Mouse (Mus musculus) forebrain, embryonic 11.5 days (tissue): ENCODE measurements at regions not wholly inside any gene's neighbourhood (a gene's known extent, or its start where the extent isn't known, plus 50 kb on each side); places are given as distances from the start of the nearest gene placed in this dataset.

Experiments
- ATAC-seq: fragments of 200-750 bp; cut with Nextera tagmentation; replicated peaks from 2 replicates; pipeline ENCODE4 v1.8.0; 2017; ENCODE audit warnings: moderate TSS enrichment; ENCODE audit not compliant: low FRiP score
- DNase-seq: peaks from one replicate; pipeline ENCODE4 v3.0.0-alpha.2; 2017; ENCODE audit warnings: low spot score
- H3K27ac ChIP-seq: fragments of 300-500 bp; sonication (generic); 2 replicates; pipeline ENCODE4 v1.5.1; 2014; ENCODE audit warnings: low read depth, low read length
- H3K27me3 ChIP-seq: fragments of 300-500 bp; sonication (generic); 2 replicates; pipeline ENCODE4 v1.6.1; 2014; ENCODE audit warnings: mild to moderate bottlenecking, low read length, mixed read lengths; ENCODE audit not compliant: control insufficient read depth, insufficient read depth
- H3K36me3 ChIP-seq: fragments of 300-500 bp; sonication (generic); 2 replicates; pipeline ENCODE4 v1.6.1; 2014; ENCODE audit warnings: mild to moderate bottlenecking, low read length, moderate library complexity, mixed read lengths; ENCODE audit not compliant: control insufficient read depth, insufficient read depth
- H3K4me1 ChIP-seq: fragments of 300-500 bp; sonication (generic); replicated peaks from 2 replicates; pipeline ENCODE4 v1.6.1; 2014; ENCODE audit warnings: low read length, mixed read lengths; ENCODE audit not compliant: control insufficient read depth, insufficient read depth
- H3K4me2 ChIP-seq: fragments of 300-500 bp; sonication (generic); 2 replicates; pipeline ENCODE4 v1.6.1; 2014; ENCODE audit warnings: low read depth, mild to moderate bottlenecking, low read length, moderate library complexity, mixed read lengths; ENCODE audit not compliant: severe bottlenecking
- H3K4me3 ChIP-seq: fragments of 300-500 bp; sonication (generic); 2 replicates; pipeline ENCODE4 v1.5.1; 2014; ENCODE audit warnings: low read depth, low read length
- H3K9ac ChIP-seq: fragments of 300-500 bp; sonication (generic); 2 replicates; pipeline ENCODE4 v1.6.1; 2014; ENCODE audit warnings: low read length
- H3K9me3 ChIP-seq: fragments of 300-500 bp; sonication (generic); 2 replicates; pipeline ENCODE4 v1.6.1; 2016; ENCODE audit warnings: low read length, mixed read lengths; ENCODE audit not compliant: control insufficient read depth
- WGBS: fragments of 180-500 bp; shearing (Covaris S2); extraction: QIAGEN DNeasy Blood & Tissue Kit; methylation state at CpG from one replicate; pipeline ENCODE4 v1.1.7; 2014; 5-methylcytosine and 5-hydroxymethylcytosine counted together

DNA sequence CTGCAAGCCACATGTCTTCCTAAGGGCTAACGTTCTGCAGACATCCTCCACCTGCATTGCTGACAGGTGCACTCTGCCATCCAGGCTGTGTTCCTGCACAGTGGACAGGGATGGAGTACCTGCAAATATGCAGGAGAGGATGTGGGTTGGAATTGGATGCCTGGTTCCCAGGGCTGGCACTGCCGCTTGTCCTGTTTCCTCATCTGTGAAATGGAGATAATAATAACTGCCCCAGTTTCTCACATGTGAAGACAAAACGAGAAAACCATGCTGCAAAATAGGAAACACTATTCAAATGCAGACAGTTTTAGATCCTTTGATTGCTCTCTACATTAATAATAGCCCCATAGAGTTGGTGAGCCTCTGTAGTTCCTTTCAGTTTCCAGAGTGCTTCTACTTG lies 229.4 kb upstream of the Hs3st4 start:
- H3K4me2 ChIP-seq, result no peak overlapping the region
- WGBS, result 89% methylated on average over 3 of the region's 3 CpGs

DNA sequence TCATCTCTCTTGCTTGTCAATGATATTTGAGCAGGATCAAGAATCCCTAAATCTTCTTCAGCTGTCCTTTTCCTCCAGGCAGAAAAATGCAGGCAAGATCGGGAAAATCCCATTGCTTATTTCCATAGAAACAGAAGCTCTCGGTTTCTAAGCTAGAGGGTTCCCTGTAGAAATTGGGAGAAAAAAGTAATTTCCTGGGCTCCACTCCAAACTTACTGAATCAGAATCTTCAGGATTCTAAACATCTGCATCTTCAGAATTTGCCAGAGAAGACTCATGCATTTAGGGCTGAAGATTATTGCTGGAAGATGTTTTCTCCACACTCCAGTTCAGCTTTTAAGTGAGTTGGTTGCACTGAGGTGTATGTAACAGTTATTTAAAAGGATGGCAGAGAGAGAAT lies 187.6 kb upstream of the Hs3st4 start:
- no peak for ATAC-seq
- Histone ChIP-seq H3K27ac (no peak overlapping the region), H3K9me3 (no peaks in the 10 kb centered on the region), H3K4me2 (no peak overlapping the region), H3K27me3 (no peaks in the 10 kb centered on the region), H3K9ac (no peak overlapping the region), H3K4me3 (no peak overlapping the region), H3K36me3 (no peaks in the 10 kb centered on the region), H3K4me1 (no peaks in the 10 kb centered on the region)
- no peak for DNase-seq
- 88% methylated on average over 2 of the region's 2 CpGs for WGBS

More for the DNA sequence above, 229.4 kb upstream of the Hs3st4 start:
- H3K4me1 ChIP-seq, result no peaks in the 10 kb centered on the region
- no peaks in the 10 kb centered on the region for H3K36me3 ChIP-seq
- H3K27me3 ChIP-seq, result no peaks in the 10 kb centered on the region
- ATAC-seq (no peak), DNase-seq (no peak)
- H3K4me3 ChIP-seq, result no peak overlapping the region
- no peak overlapping the region for H3K27ac ChIP-seq
- H3K9me3 ChIP-seq, result no peaks in the 10 kb centered on the region
- H3K9ac ChIP-seq, result no peak overlapping the region

DNA sequence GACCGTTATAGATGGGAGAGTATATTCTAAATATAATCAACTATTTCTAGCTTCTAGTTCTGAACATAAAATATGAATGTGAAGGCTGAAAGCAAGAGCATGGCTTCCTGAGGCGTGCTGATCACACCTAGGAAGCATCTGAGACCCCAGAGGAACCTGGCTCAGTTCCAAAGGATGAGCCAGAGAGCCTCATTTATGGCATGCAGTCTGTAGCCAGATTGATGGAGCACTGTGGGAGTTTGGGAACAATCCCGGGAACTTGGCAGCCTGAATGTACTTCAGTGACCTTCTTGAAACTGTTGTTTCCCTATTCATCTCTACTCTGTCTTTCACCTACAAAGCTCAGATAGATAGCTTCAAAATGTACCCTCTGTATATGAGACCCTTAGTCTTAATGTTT lies 186.6 kb upstream of the Hs3st4 start:
- Histone ChIP-seq H3K27me3 (no peaks in the 10 kb centered on the region), H3K9me3 (no peaks in the 10 kb centered on the region), H3K4me2 (no peak overlapping the region), H3K9ac (no peak overlapping the region), H3K27ac (no peak overlapping the region), H3K36me3 (no peaks in the 10 kb centered on the region), H3K4me1 (no peaks in the 10 kb centered on the region), H3K4me3 (no peak overlapping the region)
- ATAC-seq (no peak), DNase-seq (no peak)
- 81% methylated on average over 3 of the region's 3 CpGs for WGBS

DNA sequence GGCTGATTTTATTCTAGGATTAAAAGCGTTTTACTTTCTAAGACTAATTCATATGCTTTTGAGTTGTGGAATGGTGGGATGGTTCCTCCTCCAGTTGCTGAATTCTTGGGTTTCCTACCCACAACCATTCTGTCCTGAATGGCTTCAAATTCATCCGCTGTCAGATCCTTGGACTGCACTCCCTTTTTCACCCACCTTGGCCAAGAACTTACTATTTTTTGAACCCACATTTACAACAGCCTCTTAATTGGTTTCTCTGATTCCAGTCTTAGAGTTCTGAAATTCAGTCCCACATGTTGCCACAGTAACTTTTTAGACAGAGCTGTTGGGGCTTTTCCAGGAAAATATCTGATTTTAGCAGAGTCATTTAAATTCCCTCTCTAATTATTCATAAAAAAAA lies 177.0 kb upstream of the Hs3st4 start:
- DNase-seq, result no peak
- Histone ChIP-seq H3K4me2 (no peak overlapping the region), H3K4me3 (no peak overlapping the region), H3K9me3 (no peaks in the 10 kb centered on the region), H3K4me1 (no peaks in the 10 kb centered on the region), H3K9ac (no peak overlapping the region), H3K27ac (no peak overlapping the region), H3K27me3 (no peaks in the 10 kb centered on the region), H3K36me3 (no peaks in the 10 kb centered on the region)
- WGBS, result 84% methylated on average over 2 of the region's 2 CpGs
- ATAC-seq, result no peak

DNA sequence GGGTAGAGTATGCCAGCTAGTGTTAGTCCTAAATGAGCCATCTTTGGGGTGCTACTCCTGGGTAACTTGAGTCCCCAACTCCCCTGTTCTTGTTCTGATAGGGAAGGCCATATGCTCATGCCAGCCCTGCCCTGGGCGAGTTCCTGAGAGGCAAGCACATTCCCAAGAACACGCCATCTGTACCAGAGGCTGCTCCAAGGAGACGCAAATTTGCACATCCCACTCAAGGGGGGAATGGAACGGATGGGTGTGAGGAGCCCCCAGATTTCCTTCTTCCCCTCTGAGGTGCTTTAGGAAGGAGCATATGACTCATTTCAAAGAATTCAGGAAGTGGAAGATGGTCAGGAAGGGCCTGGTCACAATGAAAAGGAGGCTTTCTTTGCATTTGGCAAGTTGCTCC lies 158.7 kb upstream of the Hs3st4 start:
- DNase-seq (no peak), ATAC-seq (no peak)
- no peak overlapping the region for H3K9ac ChIP-seq
- no peak overlapping the region for H3K4me3 ChIP-seq
- H3K27me3 ChIP-seq, result no peaks in the 10 kb centered on the region
- no peak overlapping the region for H3K27ac ChIP-seq
- WGBS, result 87% methylated on average over 4 of the region's 4 CpGs
- no peaks in the 10 kb centered on the region for H3K9me3 ChIP-seq
- H3K36me3 ChIP-seq, result no peaks in the 10 kb centered on the region
- H3K4me1 ChIP-seq, result no peaks in the 10 kb centered on the region
- H3K4me2 ChIP-seq, result no peak overlapping the region

DNA sequence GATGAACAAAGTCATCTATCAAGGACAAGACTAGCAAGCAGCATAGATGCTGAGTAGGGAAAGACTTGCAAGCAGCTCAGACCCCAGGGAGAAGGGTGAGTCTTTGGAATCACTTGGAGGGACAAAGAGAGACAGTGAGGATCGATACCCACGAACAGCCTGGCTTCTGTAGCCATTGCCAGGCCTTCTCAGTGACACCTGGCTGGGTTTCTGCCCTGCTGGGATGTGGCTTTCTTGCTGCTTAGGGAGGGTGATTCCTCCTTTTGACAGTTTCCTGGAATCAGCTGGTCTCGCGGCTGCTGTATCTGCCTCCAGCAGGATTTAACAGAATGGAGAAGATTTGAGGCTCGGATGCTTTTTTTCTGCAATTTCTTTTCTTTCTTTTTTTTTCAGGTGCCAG lies 156.3 kb upstream of the Hs3st4 start:
- H3K27me3 ChIP-seq, result no peaks in the 10 kb centered on the region
- DNase-seq, result no peak
- H3K4me2 ChIP-seq, result no peak overlapping the region
- WGBS, result 86% methylated on average over 5 of the region's 5 CpGs
- no peak overlapping the region for H3K27ac ChIP-seq
- no peaks in the 10 kb centered on the region for H3K36me3 ChIP-seq
- no peak for ATAC-seq
- no peak overlapping the region for H3K9ac ChIP-seq
- no peak overlapping the region for H3K4me3 ChIP-seq
- H3K4me1 ChIP-seq, result no peaks in the 10 kb centered on the region
- H3K9me3 ChIP-seq, result no peaks in the 10 kb centered on the region

DNA sequence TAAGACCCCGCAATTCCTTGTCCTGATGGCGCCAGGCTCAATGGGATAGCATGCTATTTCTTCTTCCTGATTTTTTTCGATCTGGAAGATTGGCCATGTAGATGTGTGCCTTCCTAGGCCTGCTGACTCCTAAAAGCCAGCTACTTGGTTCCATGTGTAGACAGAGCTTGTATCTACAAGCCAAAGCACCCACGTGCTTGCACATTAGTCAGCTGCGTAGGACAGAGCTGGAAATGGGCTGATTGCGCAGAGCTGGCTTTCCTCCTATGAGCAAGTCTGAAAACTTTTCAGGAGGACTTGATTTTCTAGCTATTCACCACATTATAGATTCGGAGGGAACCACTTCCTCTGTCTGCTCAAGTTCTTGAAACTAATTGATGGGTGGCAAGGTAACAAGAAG lies 140.1 kb upstream of the Hs3st4 start:
- DNase-seq (no peak), ATAC-seq (no peak)
- Histone ChIP-seq H3K27me3 (no peaks in the 10 kb centered on the region), H3K9ac (no peak overlapping the region), H3K9me3 (no peaks in the 10 kb centered on the region), H3K4me3 (no peak overlapping the region), H3K36me3 (no peaks in the 10 kb centered on the region), H3K27ac (no peak overlapping the region), H3K4me1 (no peaks in the 10 kb centered on the region), H3K4me2 (no peak overlapping the region)
- WGBS, result 87% methylated on average over 7 of the region's 7 CpGs

DNA sequence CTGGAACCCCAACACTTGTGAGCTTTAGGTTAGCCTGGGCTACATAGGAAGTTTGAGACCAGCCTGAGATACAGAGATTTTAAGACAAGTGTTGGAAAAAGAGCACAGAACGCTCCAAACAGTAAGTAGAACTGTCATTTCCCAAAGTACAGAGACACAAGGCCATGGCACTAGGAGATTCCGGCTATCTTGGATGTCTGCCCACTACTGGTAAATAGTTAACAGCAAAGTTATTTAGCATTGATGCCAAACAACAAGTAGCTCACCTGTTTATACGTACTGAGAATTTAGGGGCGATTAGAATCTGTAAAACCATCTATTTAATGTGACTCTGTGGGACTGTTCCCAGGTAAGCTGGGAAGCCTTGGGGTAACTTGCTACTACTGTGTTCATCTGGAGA lies 135.6 kb upstream of the Hs3st4 start:
- Histone ChIP-seq H3K4me1 (peaks cover 2% of the 10 kb centered on the region; the same call in 1 of the 2 replicates), H3K9ac (no peak overlapping the region), H3K9me3 (no peaks in the 10 kb centered on the region), H3K4me3 (no peak overlapping the region), H3K36me3 (no peaks in the 10 kb centered on the region), H3K4me2 (no peak overlapping the region), H3K27ac (no peak overlapping the region), H3K27me3 (no peaks in the 10 kb centered on the region)
- ATAC-seq (no peak), DNase-seq (no peak)
- WGBS, result 92% methylated on average over 4 of the region's 4 CpGs

DNA sequence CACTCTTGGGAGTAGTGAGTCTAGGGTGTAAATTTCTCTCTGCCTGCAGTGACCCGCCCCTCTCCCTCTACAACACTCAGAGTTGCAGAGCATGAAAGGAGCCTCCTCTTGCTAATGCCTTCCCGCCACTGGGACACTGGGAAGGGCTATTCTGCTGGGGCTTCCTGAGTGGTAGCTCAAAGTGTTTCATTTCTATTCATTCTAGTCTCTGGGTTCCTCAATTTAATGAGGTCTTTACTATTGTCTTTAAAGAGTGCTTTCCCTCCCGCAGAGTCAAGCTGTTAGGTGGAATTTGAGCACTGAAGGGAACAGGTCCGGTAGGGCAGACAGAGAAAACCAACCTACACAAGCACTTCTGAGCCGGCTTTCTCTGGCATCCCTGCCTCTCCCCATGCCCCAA lies 134.0 kb upstream of the Hs3st4 start:
- Histone ChIP-seq H3K36me3 (no peaks in the 10 kb centered on the region), H3K4me1 (peaks cover 2% of the 10 kb centered on the region; the same call in 1 of the 2 replicates), H3K4me2 (no peak overlapping the region), H3K9ac (no peak overlapping the region), H3K27me3 (no peaks in the 10 kb centered on the region), H3K4me3 (no peak overlapping the region), H3K9me3 (no peaks in the 10 kb centered on the region), H3K27ac (no peak overlapping the region)
- DNase-seq (no peak), ATAC-seq (no peak)
- 14% methylated on average over 5 of the region's 5 CpGs for WGBS
